ENCODE assay signal across 18 mouse cellular contexts in the genomic region with DNA sequence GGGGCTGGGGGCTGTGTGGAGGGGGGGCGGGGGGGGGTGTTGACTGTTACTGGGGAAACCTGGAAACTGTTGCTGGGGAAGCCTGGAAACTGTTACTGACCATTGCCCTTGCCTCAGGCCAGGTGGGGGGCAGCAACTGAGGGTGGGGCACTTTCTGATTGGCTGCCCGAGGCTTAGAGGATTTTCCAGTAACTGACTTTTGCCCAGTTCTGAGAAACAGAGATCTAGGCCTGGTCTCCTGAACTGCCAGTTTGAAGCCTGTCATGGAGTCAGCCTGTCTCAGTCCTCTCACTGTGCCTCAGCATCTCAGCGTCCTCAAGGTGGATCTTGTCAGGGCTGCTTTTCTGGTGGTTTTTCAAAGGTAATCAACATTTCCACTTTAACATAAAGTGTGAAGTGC. TPM values are rescaled to one million over a fixed set of nuclear protein-coding genes. Genes with fewer than 3 reads are reported as not detected.
"Had no signal": no experiment of that assay in that cellular context is flagged by ENCODE, and none has a peak within 500 bp of the region (broad histone marks: within the 10 kb centered on the region; RNA-seq: fewer than 3 reads in every experiment).

No protein-coding gene starts in this region.

- H3K4me3 ChIP-seq: intestine, embryonic 15.5 days; left cerebral cortex, adult 2 months; liver, embryonic 13.5 days; midbrain, embryonic 13.5 days had no signal

- H3K4me2 ChIP-seq: intestine, embryonic 15.5 days; liver, embryonic 13.5 days; lung, embryonic 14.5 days; midbrain, embryonic 13.5 days had no signal

- H3K27me3 ChIP-seq: intestine, embryonic 15.5 days; liver, embryonic 13.5 days; midbrain, embryonic 13.5 days had no signal

- H3K9me3 ChIP-seq: intestine, embryonic 15.5 days; liver, embryonic 13.5 days; midbrain, embryonic 13.5 days had no signal

- H3K9ac ChIP-seq: intestine, embryonic 15.5 days; liver, embryonic 13.5 days; lung, embryonic 14.5 days; midbrain, embryonic 13.5 days had no signal

- H3K36me3 ChIP-seq: intestine, embryonic 15.5 days had no signal

- H3K27ac ChIP-seq: intestine, embryonic 15.5 days; left cerebral cortex, adult 2 months; liver, embryonic 13.5 days; macrophage; midbrain, embryonic 13.5 days; stomach, postnatal 0 days had no signal

- DNase-seq: kidney, adult 11 months; kidney, postnatal 10 days; layer of hippocampus, postnatal 36 days; liver, embryonic 13.5 days; lung, embryonic 14.5 days; right cerebral cortex, adult 18-20 months; right cerebral cortex, postnatal 14 days; right cerebral cortex, postnatal 4 days; thymus, adult 2 months; thymus, postnatal 14 days; thymus, postnatal 4 days had no signal

- ATAC-seq: intestine, embryonic 15.5 days; lung, postnatal 0 days; midbrain, embryonic 13.5 days had no signal

RNA-seq across cellular contexts. Expression of gene Hist3h2ba, which starts 25.7 kb away (rescaled TPM):
- polyA plus RNA-seq: liver, adult 2 months; macrophage had no signal
